Mouse (Mus musculus) right cerebral cortex, adult 18-20 months (tissue): ENCODE measurements at regions not wholly inside any gene's neighbourhood (a gene's known extent, or its start where the extent isn't known, plus 50 kb on each side); places are given as distances from the start of the nearest gene placed in this dataset.
A peak's percentile ranks its signal among the peaks of the same experiment; 100 is the strongest.
"Not testable (repeated sequence)": the region's sequence is repeated elsewhere in the genome, so short reads cannot be mapped to it uniquely, and the experiment has no call there.

Experiments used
- DNase-seq: peaks from one replicate; pipeline ENCODE4 v3.0.0; 2022; ENCODE audit warnings: mixed read lengths

GRCm38 (mm10) chr8:102223097-102223496, 562.3 kb downstream of the Cdh11 start:
- DNase-seq = no peak

DNA sequence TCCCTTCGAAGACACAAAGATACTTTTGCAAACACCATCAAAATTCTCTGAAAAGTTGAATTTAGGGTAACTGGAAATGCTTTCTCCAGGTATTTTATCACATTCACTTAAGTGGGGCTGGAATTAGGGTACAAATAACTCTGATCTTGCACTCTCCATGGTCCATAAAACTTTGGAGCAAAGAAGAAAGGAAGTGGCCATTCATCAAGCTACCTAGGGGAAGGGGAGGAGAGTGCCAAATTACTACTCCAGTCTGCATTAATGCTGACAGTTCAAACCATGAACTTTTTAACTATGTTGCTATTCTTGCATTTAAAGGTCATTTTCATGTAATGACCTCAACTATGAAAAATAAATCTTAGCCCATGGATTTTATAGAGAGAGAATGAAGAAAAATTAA, 579.8 kb downstream of the Cdh11 start:
- DNase-seq = no peak

DNA sequence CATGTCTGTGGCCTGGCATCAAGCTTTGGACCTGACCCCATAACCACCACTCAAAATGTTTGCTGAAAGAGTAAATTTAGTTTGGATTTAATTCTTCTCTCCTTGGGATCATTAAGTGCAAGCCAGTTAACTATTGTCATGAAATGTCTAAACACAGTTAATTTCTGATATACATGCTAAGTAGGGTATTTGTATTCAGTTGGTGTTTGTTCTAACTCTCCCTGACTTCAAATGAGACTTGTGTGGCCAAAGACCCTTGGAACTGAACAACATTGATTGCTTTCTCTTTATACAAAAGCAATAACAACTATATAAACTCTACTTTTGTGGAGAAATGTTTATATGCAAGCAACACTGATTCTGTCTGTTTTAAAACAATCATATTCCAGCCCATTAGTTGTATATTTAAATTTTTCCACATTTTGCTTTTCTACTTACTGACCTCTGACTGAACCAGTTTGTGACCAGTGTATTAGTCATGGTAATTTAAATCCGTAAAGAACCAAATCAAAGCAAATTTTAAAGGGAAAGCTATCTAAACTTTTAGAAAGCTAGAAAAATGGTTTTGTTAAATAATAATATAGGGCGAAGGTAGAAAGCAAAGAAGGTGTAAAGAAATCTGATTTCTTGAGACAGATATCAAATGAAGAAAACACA, 625.8 kb downstream of the Cdh11 start:
- no peak for DNase-seq

DNA sequence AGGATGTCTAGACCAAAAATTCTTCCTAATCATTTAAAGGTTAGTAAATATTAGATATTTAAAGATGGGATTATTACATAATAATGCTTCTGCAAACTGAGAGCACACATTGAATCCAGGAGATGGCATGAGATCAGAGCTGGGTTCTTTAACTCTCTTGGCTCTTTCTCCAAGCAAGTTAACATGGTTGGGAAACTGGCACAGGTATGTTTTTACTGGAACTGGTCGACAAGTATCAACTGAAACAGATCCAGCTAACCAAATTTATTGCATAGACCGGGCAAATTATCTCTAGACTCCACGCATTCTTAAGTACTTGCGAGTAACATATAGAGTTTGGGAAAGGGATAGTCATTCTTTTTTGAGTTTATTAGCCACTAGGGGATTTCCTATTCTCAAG, 666.8 kb downstream of the Cdh11 start:
- no peak for DNase-seq

GRCm38 (mm10) chr8:102116846-102117403, 668.5 kb downstream of the Cdh11 start:
- DNase-seq = no peak

- DNase-seq = no peak
Measured at GRCm38 (mm10) chr8:102103773-102104172, 681.7 kb downstream of the Cdh11 start.

DNA sequence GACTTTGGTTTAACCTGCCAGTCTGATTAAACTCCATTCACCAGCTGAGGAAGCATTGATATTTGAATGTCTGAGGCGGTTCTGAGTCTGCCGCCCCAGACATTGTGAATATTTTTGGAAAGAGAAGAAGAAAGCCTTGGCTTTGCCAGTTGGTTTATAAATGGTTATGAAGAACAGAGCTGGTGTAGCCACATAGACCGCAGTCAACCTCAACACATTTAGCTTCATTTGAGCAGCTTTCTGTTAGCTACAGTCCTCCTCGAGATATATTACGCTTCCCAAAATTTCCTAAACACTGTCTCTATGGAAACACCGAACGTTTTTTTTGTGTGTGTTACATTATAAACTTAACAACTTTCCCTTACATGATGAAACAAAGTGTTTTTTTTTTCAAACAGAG, 688.7 kb downstream of the Cdh11 start:
- DNase-seq = peak; percentile 4

DNA sequence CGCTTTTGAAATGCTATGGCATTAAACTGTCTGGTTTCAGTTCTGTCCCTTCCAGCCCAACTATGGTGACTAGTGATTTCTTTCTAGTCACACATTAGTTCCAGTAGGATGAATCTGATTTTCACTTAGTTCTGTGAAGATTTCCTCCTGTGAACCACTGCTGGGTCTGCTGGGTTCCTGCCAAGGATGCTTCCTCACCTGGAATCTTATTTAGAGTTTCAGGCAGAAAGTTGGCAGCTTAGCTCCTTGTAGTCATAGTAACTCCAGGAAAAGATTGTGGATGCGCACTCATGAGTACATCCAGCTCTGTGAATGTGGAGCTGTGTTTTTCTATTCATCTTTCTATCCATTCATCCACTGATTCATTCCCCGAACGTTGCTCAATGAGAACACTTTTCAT, 699.5 kb downstream of the Cdh11 start:
- DNase-seq = peak; percentile 49

DNA sequence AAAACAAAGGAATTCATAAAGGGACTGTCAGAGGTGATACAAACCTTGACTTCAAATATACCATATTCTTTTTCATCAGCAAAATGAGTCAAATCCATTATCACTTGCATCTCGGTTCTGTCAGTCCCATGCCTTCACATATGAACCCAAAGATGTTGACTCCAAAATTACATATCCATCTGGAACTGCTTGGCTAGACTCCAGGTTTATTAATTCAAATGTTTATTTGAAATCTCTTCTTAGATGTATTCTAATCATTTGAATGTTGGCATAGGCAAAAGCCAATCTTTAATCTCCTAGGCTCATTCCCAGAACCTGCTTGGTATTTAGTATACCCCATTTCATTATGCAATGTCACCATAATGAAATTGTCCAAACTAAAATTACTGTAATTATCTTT, 709.8 kb downstream of the Cdh11 start:
- no peak for DNase-seq

- DNase-seq = no peak
Measured at GRCm38 (mm10) chr8:102064137-102064536, 721.3 kb downstream of the Cdh11 start.

DNA sequence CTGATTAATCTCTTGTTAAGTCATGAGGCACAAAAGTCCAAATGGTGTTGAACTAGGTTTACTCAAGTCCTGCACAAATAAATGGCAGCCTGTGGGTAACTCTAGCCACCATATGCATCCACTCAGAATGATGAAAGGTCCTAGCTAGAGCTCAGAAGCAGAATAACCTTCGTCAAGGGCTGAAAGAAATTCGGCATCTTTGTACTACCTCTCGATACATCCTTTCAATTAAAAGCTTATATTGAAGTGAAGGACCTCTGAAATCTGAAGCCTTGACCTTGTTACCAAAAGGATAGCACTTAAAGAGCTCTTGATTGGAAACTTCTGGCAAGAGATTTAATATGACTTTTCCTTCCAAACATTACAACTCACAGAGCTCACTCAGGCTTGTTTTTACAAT, 732.0 kb downstream of the Cdh11 start:
- DNase-seq = no peak

DNA sequence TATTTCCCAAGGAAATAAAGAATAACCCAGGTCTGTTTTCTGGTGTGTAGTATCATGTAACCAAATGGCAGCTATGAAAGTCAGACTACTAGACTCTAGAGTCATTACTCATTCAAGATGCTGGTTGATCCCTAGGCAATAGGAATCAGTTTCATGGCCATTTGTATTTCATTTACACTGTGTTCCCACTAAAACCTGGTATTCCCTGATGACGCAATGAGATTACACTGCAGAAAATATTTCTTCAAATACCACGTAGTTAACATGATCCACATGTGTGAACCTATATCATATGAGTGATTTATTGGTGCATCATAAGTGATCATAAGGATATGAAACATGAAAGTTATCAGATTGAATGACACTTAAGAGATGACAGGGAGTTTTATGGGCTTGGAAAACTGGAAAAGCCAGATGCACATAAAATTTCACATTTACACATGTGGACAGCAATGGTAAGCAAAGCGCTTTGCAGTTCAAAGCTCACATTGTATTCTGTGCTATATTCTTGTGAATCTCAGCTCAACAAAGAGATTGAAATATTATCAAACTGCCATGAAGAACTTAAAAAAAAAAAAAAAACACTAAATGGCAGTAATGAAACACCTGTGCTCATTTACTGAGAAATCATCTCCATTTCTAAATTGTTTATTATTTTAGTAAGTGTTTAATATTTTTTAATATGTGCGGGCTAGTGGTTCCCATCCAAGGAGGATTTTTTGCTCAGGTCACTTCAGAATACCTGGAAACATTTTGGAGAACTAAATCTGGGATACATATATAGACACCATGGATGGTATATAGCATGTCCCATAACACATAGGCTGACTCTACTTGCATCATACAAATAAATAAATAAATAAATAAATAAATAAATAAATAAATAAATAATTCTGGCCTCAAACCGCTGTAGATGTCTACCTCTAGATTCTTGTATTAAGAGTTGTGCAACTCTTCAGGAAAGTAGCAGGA, 758.2 kb downstream of the Cdh11 start:
- DNase-seq = no peak

DNA sequence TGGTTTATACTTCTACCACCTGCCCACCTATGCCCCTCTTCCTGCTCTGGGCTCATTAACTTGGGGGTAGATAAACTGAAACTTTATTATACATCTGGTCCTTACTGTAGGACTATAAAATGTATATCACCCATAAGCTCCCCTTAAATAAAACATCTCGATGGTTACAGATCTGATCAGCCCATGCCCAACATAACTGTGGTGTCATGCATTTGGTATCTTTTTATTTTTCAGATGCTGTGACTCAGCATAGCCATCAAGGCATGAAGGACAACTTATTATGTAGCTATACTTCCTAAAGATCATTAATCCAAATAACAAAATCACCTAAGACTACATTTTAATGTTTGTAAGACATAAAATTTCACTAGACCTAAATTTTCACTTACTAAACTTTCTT, 761.0 kb downstream of the Cdh11 start:
- DNase-seq = no peak

DNA sequence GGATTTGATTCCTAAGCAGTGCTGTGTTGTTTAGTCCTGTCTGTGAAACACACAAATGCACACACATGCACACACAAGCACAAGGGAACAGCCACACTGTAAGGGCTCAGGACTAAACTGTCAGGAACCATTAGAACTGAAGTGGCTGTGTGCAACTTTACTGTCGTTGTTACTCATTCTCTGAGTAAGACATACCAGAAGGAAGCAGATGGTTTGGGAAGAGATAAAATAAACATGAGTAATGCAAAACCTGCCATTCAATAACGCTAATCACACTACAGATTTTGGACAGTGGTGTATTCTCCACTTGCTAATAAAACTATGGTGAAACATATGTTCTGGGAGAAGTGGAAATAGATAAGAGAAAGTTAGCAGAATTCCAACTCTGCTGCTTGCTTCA, 767.7 kb downstream of the Cdh11 start:
- no peak for DNase-seq

- DNase-seq = peak; percentile 64
Measured at GRCm38 (mm10) chr8:102000326-102001016, 785.0 kb downstream of the Cdh11 start.

DNA sequence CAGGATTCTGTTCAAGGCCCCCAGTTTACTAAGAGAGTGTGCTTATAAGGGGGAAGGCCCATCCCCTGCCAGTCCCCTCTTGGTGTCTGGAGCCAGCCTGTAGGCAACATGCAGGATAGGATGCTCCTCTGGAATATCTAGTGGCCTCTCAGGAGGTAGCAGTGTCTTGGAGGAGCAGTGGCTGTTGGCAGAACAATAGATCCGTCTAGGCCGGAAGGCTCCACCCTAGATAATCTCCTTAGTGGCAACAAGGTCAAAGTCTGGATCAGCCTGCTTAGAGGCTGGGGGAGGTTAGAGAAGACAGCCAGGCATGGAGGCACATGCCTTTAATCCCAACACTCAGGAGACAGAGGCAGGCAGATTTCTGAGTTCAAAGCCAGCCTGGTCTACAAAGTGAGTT, 788.7 kb downstream of the Cdh11 start:
- not testable (repeated sequence) for DNase-seq

DNA sequence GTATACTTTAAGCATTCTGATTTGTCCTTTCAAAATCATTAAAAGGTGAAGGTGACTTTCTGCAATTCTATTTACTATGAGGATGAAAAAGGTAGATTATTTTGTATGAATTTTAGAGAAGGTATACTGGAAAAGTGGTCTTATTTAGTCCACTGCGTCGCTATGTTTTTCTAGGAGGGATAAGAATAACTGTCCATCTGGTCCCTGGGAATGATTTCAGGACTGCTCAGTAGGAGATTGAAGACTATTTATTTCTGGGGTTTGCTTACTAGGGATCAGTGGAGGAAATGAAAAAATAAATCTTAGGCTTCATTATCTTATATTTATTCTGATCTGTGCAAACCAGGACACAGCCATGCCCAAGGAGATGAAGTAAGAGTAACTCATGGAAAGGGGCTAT, 828.6 kb downstream of the Cdh11 start:
- no peak for DNase-seq

DNA sequence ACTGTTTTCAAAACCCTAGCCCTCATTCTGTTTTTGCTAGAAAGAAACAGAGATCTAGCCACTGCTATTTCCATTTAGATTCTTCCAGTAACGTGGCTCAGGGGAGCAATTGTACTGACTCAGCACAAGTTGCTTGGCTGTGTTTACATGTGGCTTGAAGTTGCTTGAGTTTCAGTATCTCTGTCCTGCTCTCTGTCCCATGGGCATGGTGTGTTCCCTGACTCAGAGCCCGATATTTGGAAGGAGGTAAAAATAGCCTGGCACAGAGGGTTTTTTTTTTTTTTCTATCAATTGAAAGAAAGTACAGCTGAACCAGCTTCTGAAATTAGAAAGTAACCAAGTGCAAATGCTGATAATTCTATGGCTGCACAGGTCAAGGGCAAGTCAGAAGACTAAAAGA, 834.8 kb downstream of the Cdh11 start:
- DNase-seq = no peak

- no peak for DNase-seq
Measured at GRCm38 (mm10) chr8:101937859-101938258, 847.6 kb downstream of the Cdh11 start.

DNA sequence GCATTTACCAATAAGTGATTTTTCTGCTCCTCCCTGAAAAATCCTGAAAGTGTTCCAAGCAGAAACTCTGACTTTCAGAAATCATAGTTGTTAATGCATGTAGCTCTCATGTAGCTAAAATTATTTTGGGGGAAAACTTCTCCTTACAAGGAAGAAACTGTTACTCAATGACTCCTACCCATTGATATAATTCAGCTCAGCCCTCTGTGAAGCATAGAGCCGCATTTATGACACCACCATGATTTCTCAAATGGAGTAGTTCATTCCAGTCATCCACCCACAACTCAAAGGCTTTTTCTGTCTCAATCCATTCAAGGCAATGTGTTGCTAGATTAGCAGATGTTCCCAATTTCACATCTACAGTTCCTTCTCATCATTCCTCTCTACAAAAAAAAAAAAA, 871.8 kb downstream of the Cdh11 start:
- DNase-seq = peak; percentile 10
